Mouse (Mus musculus) right cerebral cortex, adult 2 months (tissue): ENCODE results near the gene Wdr89.

Experiments
- DNase-seq, 2 experiments: peaks; one replicate each; pipeline ENCODE4 v3.0.0; 2021 to 2022; ENCODE audit warnings: low spot score in 2 of 2

Gene Wdr89

DNA sequence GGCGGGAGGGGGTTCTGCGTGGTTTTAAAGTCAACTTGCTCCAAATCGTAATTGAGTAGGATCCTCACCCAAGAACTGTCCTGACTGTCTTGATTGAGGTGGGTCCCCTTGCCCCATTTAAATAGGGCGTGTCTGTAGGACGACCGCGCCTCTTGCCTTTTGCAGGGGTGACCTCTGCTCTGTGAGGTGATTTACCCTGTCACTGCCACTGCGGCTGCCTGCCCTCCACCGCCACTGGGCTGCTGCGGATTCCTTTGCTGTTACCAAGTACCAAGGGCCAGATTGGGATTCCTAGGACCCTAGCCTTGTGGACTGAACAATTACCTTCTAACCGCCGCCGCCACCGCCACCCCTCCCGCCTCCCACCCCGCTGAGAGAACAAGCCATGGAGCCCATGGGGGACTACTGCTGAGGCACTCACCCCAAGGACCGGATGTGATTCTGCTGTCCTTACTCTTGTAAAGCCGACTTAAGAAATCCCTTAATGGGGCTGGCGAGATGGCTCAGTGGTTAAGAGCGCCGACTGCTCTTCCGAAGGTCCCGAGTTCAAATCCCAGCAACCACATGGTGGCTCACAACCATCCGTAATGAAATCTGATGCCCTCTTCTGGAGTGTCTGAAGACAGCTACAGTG is 53.1 kb downstream of the Wdr89 start:
- no peak for DNase-seq

GRCm38 (mm10) chr12:75615556-75615955 is 53.8 kb downstream of the Wdr89 start:
- no peak for DNase-seq

DNA sequence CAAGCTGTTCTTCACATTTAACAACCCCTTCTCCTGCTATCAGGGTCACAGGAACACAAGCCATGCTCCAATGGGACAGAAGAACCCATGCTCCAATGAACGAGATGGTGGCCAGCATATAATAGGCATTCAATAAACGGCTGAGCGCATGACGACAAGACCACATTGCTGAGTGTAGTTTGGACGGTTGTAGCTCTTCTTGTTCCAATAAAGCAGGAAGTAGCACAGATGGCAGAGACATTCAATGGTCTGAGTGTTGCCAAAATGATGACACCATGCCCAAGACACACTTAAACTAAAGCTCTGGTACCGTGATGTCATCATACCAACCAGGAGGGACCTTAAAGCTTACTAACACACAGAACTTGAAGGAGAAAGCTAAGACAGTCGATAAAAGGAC is 56.6 kb downstream of the Wdr89 start:
- no peak for DNase-seq

GRCm38 (mm10) chr12:75599490-75599889 is 69.8 kb downstream of the Wdr89 start:
- no peak for DNase-seq

DNA sequence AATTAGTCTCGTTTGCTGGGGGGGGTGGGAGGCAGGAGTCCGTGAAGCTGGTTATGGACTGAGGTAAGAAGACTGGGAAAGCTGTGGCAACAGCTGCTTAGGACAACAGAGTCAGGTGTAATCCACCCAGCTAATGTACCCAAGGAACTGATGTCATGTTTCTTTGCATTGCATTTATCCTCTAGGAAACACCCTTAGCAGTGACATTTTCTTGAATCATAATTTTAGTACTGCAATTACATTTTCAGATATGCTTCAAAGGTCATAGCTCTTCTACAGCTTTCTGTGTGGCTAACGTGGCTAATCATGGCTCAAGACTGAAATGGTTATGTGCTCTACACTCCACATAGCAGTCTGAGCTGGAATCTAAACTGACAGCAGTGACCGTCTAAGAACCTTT is 70.3 kb downstream of the Wdr89 start:
- DNase-seq: no peak

- DNase-seq: no peak
Observed at GRCm38 (mm10) chr12:75597707-75598106, 71.6 kb downstream of the Wdr89 start.

- DNase-seq: peak; percentile 98
Observed at GRCm38 (mm10) chr12:75596154-75597002, 73.0 kb downstream of the Wdr89 start, which contains the start of gene Ppp2r5e. Gene Ppp2r5e, minus strand, starts transcription at chr12:75596245.

- peak; percentile 31 to 35 for DNase-seq
Observed at GRCm38 (mm10) chr12:75595291-75596153, 73.8 kb downstream of the Wdr89 start.

- DNase-seq: no peak
Observed at GRCm38 (mm10) chr12:75594404-75594803, 74.9 kb downstream of the Wdr89 start.

- no peak for DNase-seq
Observed at GRCm38 (mm10) chr12:75593817-75594216, 75.5 kb downstream of the Wdr89 start.

DNA sequence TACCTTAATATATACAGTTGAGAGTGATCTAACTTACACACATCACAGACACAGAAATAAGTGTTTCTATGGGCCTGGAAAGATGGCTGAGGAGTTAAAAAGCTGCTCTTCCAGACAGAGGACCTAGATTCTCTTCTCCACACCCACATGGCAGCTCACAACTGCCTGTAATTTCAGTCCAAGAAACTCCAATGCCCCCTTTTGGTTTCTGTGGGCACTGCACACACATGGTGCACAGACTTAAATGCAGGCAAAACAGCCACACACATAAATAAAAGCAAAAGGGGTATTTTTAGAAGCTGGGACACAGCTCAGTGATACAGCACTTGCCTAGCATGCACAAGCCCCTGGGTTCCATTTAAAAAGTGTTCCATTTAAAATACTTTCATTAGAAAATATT is 81.8 kb downstream of the Wdr89 start:
- no peak for DNase-seq

DNA sequence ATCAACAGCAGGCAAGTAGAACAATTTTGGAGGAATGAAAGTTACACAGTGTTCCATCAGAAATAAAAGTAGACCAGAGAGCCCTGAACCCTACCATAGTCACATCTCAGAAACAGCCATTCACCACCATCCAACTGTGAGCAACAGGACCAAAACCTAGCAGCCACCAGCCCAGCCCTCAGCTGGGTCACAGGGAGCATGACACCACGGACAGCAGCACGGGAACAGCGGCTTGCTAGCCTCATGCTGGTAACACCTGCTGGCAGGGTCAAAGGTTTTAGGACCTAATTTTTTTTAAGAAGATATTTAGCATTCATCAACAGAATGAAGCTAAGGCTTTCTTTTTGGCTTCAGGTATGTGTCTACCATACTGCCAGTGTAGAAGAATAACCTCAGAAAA is 85.6 kb downstream of the Wdr89 start:
- no peak for DNase-seq
